Mouse (Mus musculus) heart, postnatal 0 days (tissue): ENCODE measurements around the gene Ntrk3. TPM values are rescaled to one million over a fixed set of nuclear protein-coding genes. Genes with fewer than 3 reads are reported as not detected.

Experiments
- ATAC-seq: fragments of 200-750 bp; cut with Nextera tagmentation; 2 replicates; pipeline ENCODE4 v1.8.0; 2017; ENCODE audit warnings: low read depth, moderate number of reproducible peaks, moderate library complexity; ENCODE audit not compliant: insufficient read depth
- DNase-seq: peaks from one replicate; pipeline ENCODE4 v3.0.0-alpha.2; 2016; ENCODE audit warnings: low spot score
- H3K27ac ChIP-seq: fragments of 300-500 bp; sonication (generic); 2 replicates; pipeline ENCODE4 v1.5.1; 2014; ENCODE audit warnings: low read depth, mild to moderate bottlenecking
- H3K27me3 ChIP-seq: fragments of 300-500 bp; sonication (generic); 2 replicates; pipeline ENCODE4 v1.6.1; 2014; ENCODE audit warnings: low read length, mixed read lengths; ENCODE audit not compliant: control insufficient read depth, insufficient read depth
- H3K36me3 ChIP-seq: fragments of 300-500 bp; sonication (generic); replicated peaks from 2 replicates; pipeline ENCODE4 v1.6.1; 2014; ENCODE audit warnings: low read length, mixed read lengths; ENCODE audit not compliant: control insufficient read depth, insufficient read depth
- H3K4me1 ChIP-seq: fragments of 300-500 bp; sonication (generic); 2 replicates; pipeline ENCODE4 v1.6.1; 2014; ENCODE audit warnings: antibody characterized with exemption; ENCODE audit not compliant: control insufficient read depth, insufficient read depth
- H3K4me2 ChIP-seq: fragments of 300-500 bp; sonication (generic); 2 replicates; pipeline ENCODE4 v1.6.1; 2014; ENCODE audit warnings: low read depth, mild to moderate bottlenecking, low read length, moderate library complexity
- H3K4me3 ChIP-seq: fragments of 300-500 bp; sonication (generic); 2 replicates; pipeline ENCODE4 v1.5.1; 2014; ENCODE audit warnings: low read depth, low read length
- H3K9ac ChIP-seq: fragments of 300-500 bp; sonication (generic); replicated peaks from 2 replicates; pipeline ENCODE4 v1.6.1; 2014; ENCODE audit warnings: low read depth, low read length, mixed read lengths
- H3K9me3 ChIP-seq: fragments of 300-500 bp; sonication (generic); replicated peaks from 2 replicates; pipeline ENCODE4 v1.6.1; 2016; ENCODE audit warnings: low read length; ENCODE audit not compliant: control insufficient read depth
- CTCF ChIP-seq: IDR thresholded peaks from 2 replicates; pipeline ENCODE4 v1.5.1; 2016; ENCODE audit warnings: antibody characterized with exemption, control low read depth, low read depth
- EP300 ChIP-seq: IDR thresholded peaks from 2 replicates; pipeline ENCODE4 v1.6.1; 2016; ENCODE audit warnings: antibody characterized with exemption, low read depth
- WGBS: fragments of 180-500 bp; shearing (Covaris S2); extraction: QIAGEN DNeasy Blood & Tissue Kit; methylation state at CpG from one replicate; pipeline ENCODE4 v1.1.7; 2014; 5-methylcytosine and 5-hydroxymethylcytosine counted together
- polyA plus RNA-seq: library from polyadenylated mRNA; unstranded; fragments of >200 nt; fragmentation: Nextera tagmentation; extraction: Ambion mirVana; gene quantifications from 2 replicates; pipeline ENCODE4 v1.2.1, GENCODE M21; 2015
- total RNA-seq: library from RNA; depleted of rRNA; stranded (reverse); fragments of >200 nt; gene quantifications from 2 replicates; pipeline ENCODE4 v1.2.3, GENCODE M21; 2014; ENCODE audit warnings: low replicate concordance

Gene Ntrk3
- total and polyA plus RNA-seq, 2 experiments from 2014 or later = 1.1 to 4.2 TPM

GRCm38 (mm10) chr7:78592948-78593347 lies 144.9 kb downstream of the Ntrk3 start:
- TF ChIP-seq CTCF (no peak), EP300 (no peak)
- Histone ChIP-seq H3K9me3 (no peaks in the 10 kb centered on the region), H3K27ac (no peak overlapping the region), H3K27me3 (0 out of 2 replicates have a peak, but pooled peaks cover 3% of the 10 kb centered on the region), H3K36me3 (no peaks in the 10 kb centered on the region), H3K9ac (no peak overlapping the region), H3K4me1 (no peaks in the 10 kb centered on the region), H3K4me2 (no peak overlapping the region), H3K4me3 (no peak overlapping the region)
- ATAC-seq (no peak), DNase-seq (no peak)
- 76% methylated on average over 4 of the region's 4 CpGs for whole genome bisulfite sequencing

- 50% methylated on average over 1 of the region's 1 CpGs for WGBS
- H3K27ac ChIP-seq = no peak overlapping the region
- no peaks in the 10 kb centered on the region for H3K4me1 ChIP-seq
- DNase-seq (no peak), ATAC-seq (no peak)
- no peak for TF ChIP-seq EP300
- TF ChIP-seq CTCF = no peak
- no peaks in the 10 kb centered on the region for H3K9me3 ChIP-seq
- H3K9ac ChIP-seq = no peak overlapping the region
- no peak overlapping the region for H3K4me2 ChIP-seq
- H3K27me3 ChIP-seq = no peaks in the 10 kb centered on the region; the same call in 1 of the 2 replicates
- no peaks in the 10 kb centered on the region for H3K36me3 ChIP-seq
- no peak overlapping the region for H3K4me3 ChIP-seq
Measured at GRCm38 (mm10) chr7:78592172-78592571, 145.6 kb downstream of the Ntrk3 start.

- peaks cover 9% of the 10 kb centered on the region; the same call in 1 of the 2 replicates for H3K27me3 ChIP-seq
- DNase-seq (no peak), ATAC-seq (no peak)
- H3K36me3 ChIP-seq = no peaks in the 10 kb centered on the region
- TF ChIP-seq CTCF = no peak
- no peak for TF ChIP-seq EP300
- no peak overlapping the region for H3K4me3 ChIP-seq
- H3K9ac ChIP-seq = no peak overlapping the region
- H3K27ac ChIP-seq = no peak overlapping the region
- H3K9me3 ChIP-seq = no peaks in the 10 kb centered on the region
- H3K4me2 ChIP-seq = no peak overlapping the region
- 42% methylated on average over 7 of the region's 7 CpGs for WGBS
- no peaks in the 10 kb centered on the region for H3K4me1 ChIP-seq
Measured at GRCm38 (mm10) chr7:78589766-78590165, 148.0 kb downstream of the Ntrk3 start.

- 29% methylated on average over 3 of the region's 3 CpGs for WGBS
- no peak overlapping the region for H3K27ac ChIP-seq
- H3K4me2 ChIP-seq = no peak overlapping the region
- no peak overlapping the region for H3K9ac ChIP-seq
- no peaks in the 10 kb centered on the region for H3K36me3 ChIP-seq
- no peak overlapping the region for H3K4me3 ChIP-seq
- no peaks in the 10 kb centered on the region for H3K4me1 ChIP-seq
- ATAC-seq (no peak), DNase-seq (no peak)
- TF ChIP-seq EP300 (no peak), CTCF (0 out of 2 replicates have a peak, but pooled peaks have one; percentile 2)
- H3K27me3 ChIP-seq = peaks cover 33% of the 10 kb centered on the region
- no peaks in the 10 kb centered on the region for H3K9me3 ChIP-seq
Measured at GRCm38 (mm10) chr7:78586800-78587199, 151.0 kb downstream of the Ntrk3 start.

GRCm38 (mm10) chr7:78585960-78586359 lies 151.9 kb downstream of the Ntrk3 start:
- H3K4me3 ChIP-seq = no peak overlapping the region
- H3K9me3 ChIP-seq = no peaks in the 10 kb centered on the region
- 37% methylated on average over 7 of the region's 7 CpGs for WGBS
- ATAC-seq (no peak), DNase-seq (no peak)
- H3K36me3 ChIP-seq = no peaks in the 10 kb centered on the region
- no peak overlapping the region for H3K27ac ChIP-seq
- no peak for TF ChIP-seq CTCF
- TF ChIP-seq EP300 = no peak
- no peaks in the 10 kb centered on the region for H3K4me1 ChIP-seq
- H3K4me2 ChIP-seq = no peak overlapping the region
- no peak overlapping the region for H3K9ac ChIP-seq
- H3K27me3 ChIP-seq = peaks cover 41% of the 10 kb centered on the region

GRCm38 (mm10) chr7:78584936-78585335 lies 152.9 kb downstream of the Ntrk3 start:
- Histone ChIP-seq H3K36me3 (no peaks in the 10 kb centered on the region), H3K4me1 (no peaks in the 10 kb centered on the region), H3K27me3 (peaks cover 51% of the 10 kb centered on the region), H3K27ac (no peak overlapping the region), H3K9ac (no peak overlapping the region), H3K4me3 (no peak overlapping the region), H3K9me3 (no peaks in the 10 kb centered on the region), H3K4me2 (no peak overlapping the region)
- no peak for ATAC-seq
- no peak for DNase-seq
- WGBS = 63% methylated on average over 2 of the region's 2 CpGs
- TF ChIP-seq CTCF = no peak
- no peak for TF ChIP-seq EP300
